Mouse (Mus musculus): ENCODE results near the gene Il11ra1. TPM values are rescaled to one million over a fixed set of nuclear protein-coding genes. Genes with fewer than 3 reads are reported as not detected.
A peak's percentile ranks its signal among the peaks of the same experiment; 100 is the strongest.

Gene Il11ra1
- total RNA-seq, 2 experiments from 2014 or later: 23.2 to 24.5 TPM

GRCm38 (mm10) chr4:41707011-41707535 is 7.3 kb downstream of the Il11ra1 start:
- DNase-seq (ENCODE audit: low spot score in 2 of 2): peak; percentile 65 to 71

GRCm38 (mm10) chr4:41708192-41708745 is 8.5 kb downstream of the Il11ra1 start:
- DNase-seq (ENCODE audit: low spot score in 2 of 2): no peak

GRCm38 (mm10) chr4:41710229-41710628 is 10.4 kb downstream of the Il11ra1 start:
- DNase-seq (ENCODE audit: low spot score in 2 of 2): no peak

GRCm38 (mm10) chr4:41711705-41712375 is 12.1 kb downstream of the Il11ra1 start:
- DNase-seq (ENCODE audit: low spot score in 2 of 2): no peak

- DNase-seq (ENCODE audit: low spot score in 2 of 2): no peak
Observed at GRCm38 (mm10) chr4:41712421-41713196, 12.8 kb downstream of the Il11ra1 start.

GRCm38 (mm10) chr4:41713197-41714067 is 13.6 kb downstream of the Il11ra1 start, which contains the start of gene Rpp25l:
Gene Rpp25l, minus strand, starts transcription at chr4:41713534.
- peak; percentile 80 to 87 for DNase-seq (ENCODE audit: low spot score in 2 of 2)

GRCm38 (mm10) chr4:41714276-41714675 is 14.5 kb downstream of the Il11ra1 start:
- DNase-seq (ENCODE audit: low spot score in 2 of 2): peak; percentile 72 to 75

GRCm38 (mm10) chr4:41715082-41715481 is 15.3 kb downstream of the Il11ra1 start:
- no peak for DNase-seq (ENCODE audit: low spot score in 2 of 2)

- peak in 1 of 2 experiments; percentile 72 for DNase-seq (ENCODE audit: low spot score in 2 of 2)
Observed at GRCm38 (mm10) chr4:41715596-41715995, 15.8 kb downstream of the Il11ra1 start.

GRCm38 (mm10) chr4:41716834-41717233 is 17.0 kb downstream of the Il11ra1 start:
- no peak for DNase-seq (ENCODE audit: low spot score in 2 of 2)

- DNase-seq (ENCODE audit: low spot score in 2 of 2): peak; percentile 81 to 82
Observed at GRCm38 (mm10) chr4:41722918-41723351, 23.1 kb downstream of the Il11ra1 start, which contains the start of gene Dctn3. Gene Dctn3, minus strand, starts transcription at chr4:41723170.

GRCm38 (mm10) chr4:41726826-41727621 is 27.2 kb downstream of the Il11ra1 start:
- no peak for DNase-seq (ENCODE audit: low spot score in 2 of 2)

- peak in 1 of 2 experiments; percentile 11 for DNase-seq (ENCODE audit: low spot score in 2 of 2)
Observed at GRCm38 (mm10) chr4:41731052-41731765, 31.4 kb downstream of the Il11ra1 start, which contains the start of gene Arid3c. Gene Arid3c, minus strand, starts transcription at chr4:41731142.

GRCm38 (mm10) chr4:41737602-41738255 is 37.9 kb downstream of the Il11ra1 start:
- DNase-seq (ENCODE audit: low spot score in 2 of 2): peak; percentile 79 to 87

GRCm38 (mm10) chr4:41738256-41738603 is 38.4 kb downstream of the Il11ra1 start:
- peak in 1 of 2 experiments; percentile 9 for DNase-seq (ENCODE audit: low spot score in 2 of 2)

- peak in 1 of 2 experiments; percentile 13 for DNase-seq (ENCODE audit: low spot score in 2 of 2)
Observed at GRCm38 (mm10) chr4:41739260-41739659, 39.5 kb downstream of the Il11ra1 start.

- peak in 1 of 2 experiments; percentile 72 for DNase-seq (ENCODE audit: low spot score in 2 of 2)
Observed at GRCm38 (mm10) chr4:41740380-41741157, 40.8 kb downstream of the Il11ra1 start.

- DNase-seq (ENCODE audit: low spot score in 2 of 2): peak; percentile 86 to 92
Observed at GRCm38 (mm10) chr4:41741158-41741560, 41.4 kb downstream of the Il11ra1 start.

Data from layer of hippocampus, postnatal 10 days (tissue).